Mouse (Mus musculus) CH12.LX (cell line): Measurements from ENCODE around the gene Fam71f2. TPM values are rescaled to one million over a fixed set of nuclear protein-coding genes. Genes with fewer than 3 reads are reported as not detected.

Experiments
- DNase-seq: peaks from one replicate; pipeline ENCODE4 v3.0.0-alpha.2; 2013; ENCODE audit errors: extremely low read depth
- H3K27ac ChIP-seq: 2 replicates; pipeline ENCODE4 v1.5.1; 2012; ENCODE audit warnings: low read depth, mild to moderate bottlenecking, control low read depth, moderate library complexity; ENCODE audit not compliant: insufficient read depth
- H3K27me3 ChIP-seq: replicated peaks from 2 replicates; pipeline ENCODE3; 2012; ENCODE audit warnings: inconsistent platforms
- H3K36me3 ChIP-seq, 2 experiments: replicated peaks in 1 of 2; 2 replicates each; pipeline versions ENCODE3 to v1.6.1; 2012; ENCODE audit warnings: inconsistent platforms in 1 of 2, low read length in 1 of 2, mild to moderate bottlenecking in 1 of 2, mixed read lengths in 1 of 2, moderate library complexity in 1 of 2; ENCODE audit not compliant: control insufficient read depth in 1 of 2, insufficient read depth in 1 of 2
- H3K4me1 ChIP-seq, 2 experiments: 2 replicates each; pipeline ENCODE4 v1.6.1; 2012; ENCODE audit warnings: inconsistent platforms in 1 of 2, moderate library complexity in 1 of 2; ENCODE audit not compliant: insufficient read depth in 2 of 2, control insufficient read depth in 1 of 2
- H3K4me2 ChIP-seq: 2 replicates; pipeline ENCODE4 v1.6.1; 2012; ENCODE audit warnings: low read depth, mild to moderate bottlenecking, control low read depth; ENCODE audit not compliant: poor library complexity, insufficient read depth, severe bottlenecking
- H3K4me3 ChIP-seq, 3 experiments: fragments of 150-350 bp in 1 of 3; sonication (generic) in 1 of 3; replicated peaks in 1 of 3; 2 replicates each; pipeline versions ENCODE3 to v1.5.1; 2011 to 2012; ENCODE audit warnings: low read depth in 2 of 3, low read length in 2 of 3, mild to moderate bottlenecking in 2 of 3, moderate library complexity in 2 of 3, control low read depth in 1 of 3, improper control_type of control experiment in 1 of 3, inconsistent platforms in 1 of 3, mixed read lengths in 1 of 3; ENCODE audit not compliant: poor library complexity in 1 of 3
- H3K79me2 ChIP-seq: replicated peaks from 2 replicates; pipeline ENCODE4 v1.6.1; 2012; ENCODE audit warnings: mild to moderate bottlenecking, moderate library complexity; ENCODE audit not compliant: control insufficient read depth, poor library complexity, insufficient read depth, severe bottlenecking; ENCODE audit errors: extremely low read depth
- H3K9ac ChIP-seq: 2 replicates; pipeline ENCODE4 v1.6.1; 2012; ENCODE audit warnings: low read depth, mild to moderate bottlenecking, control low read depth, moderate library complexity; ENCODE audit not compliant: insufficient read depth
- H3K9me3 ChIP-seq: replicated peaks from 2 replicates; pipeline ENCODE3; 2012; ENCODE audit warnings: low read length, inconsistent platforms, mixed read lengths
- BHLHE40 ChIP-seq: IDR thresholded peaks from 2 replicates; pipeline ENCODE4 v1.6.1; 2011; ENCODE audit warnings: mild to moderate bottlenecking, low read depth, low read length, improper control_type of control experiment
- CHD1 ChIP-seq: IDR thresholded peaks from 2 replicates; pipeline ENCODE4 v1.6.1; 2012; ENCODE audit warnings: low read depth, low read length, improper control_type of control experiment, inconsistent platforms
- CTCF ChIP-seq, 2 experiments: IDR thresholded peaks in 1 of 2; conservative IDR thresholded peaks in 1 of 2; 2 replicates each; pipeline ENCODE4 v1.5.1; 2011 to 2012; ENCODE audit warnings: low read depth in 2 of 2, low read length in 2 of 2, improper control_type of control experiment in 1 of 2, inconsistent platforms in 1 of 2, mild to moderate bottlenecking in 1 of 2, moderate library complexity in 1 of 2
- E2F4 ChIP-seq: IDR thresholded peaks from 2 replicates; pipeline ENCODE4 v1.6.1; 2011; ENCODE audit warnings: low read depth, low read length, improper control_type of control experiment; ENCODE audit not compliant: insufficient replicate concordance
- ELF1 ChIP-seq: IDR thresholded peaks from 2 replicates; pipeline ENCODE4 v1.6.1; 2014; ENCODE audit warnings: low read depth, mild to moderate bottlenecking, inconsistent platforms, low read length, improper control_type of control experiment
- EP300 ChIP-seq: IDR thresholded peaks from 2 replicates; pipeline ENCODE4 v1.6.1; 2011; ENCODE audit warnings: low read length, improper control_type of control experiment
- ETS1 ChIP-seq: conservative IDR thresholded peaks from 2 replicates; pipeline ENCODE4 v1.6.1; 2012; ENCODE audit warnings: low read depth, mild to moderate bottlenecking, inconsistent platforms, low read length, improper control_type of control experiment, moderate library complexity
- GABPA ChIP-seq: IDR thresholded peaks from 2 replicates; pipeline ENCODE4 v1.6.1; 2012; ENCODE audit warnings: low read depth, low read length, improper control_type of control experiment, inconsistent platforms; ENCODE audit not compliant: insufficient replicate concordance
- HCFC1 ChIP-seq: IDR thresholded peaks from 2 replicates; pipeline ENCODE4 v1.6.1; 2012; ENCODE audit warnings: low read depth, mild to moderate bottlenecking, inconsistent platforms, low read length, improper control_type of control experiment
- IRF4 ChIP-seq: IDR thresholded peaks from 2 replicates; pipeline ENCODE4 v1.6.1; 2014; ENCODE audit warnings: low read depth, mild to moderate bottlenecking, inconsistent platforms, low read length, improper control_type of control experiment
- JUND ChIP-seq: conservative IDR thresholded peaks from 2 replicates; pipeline ENCODE4 v1.6.1; 2011; ENCODE audit warnings: low read depth, low read length, improper control_type of control experiment
- KAT2A ChIP-seq: IDR thresholded peaks from 2 replicates; pipeline ENCODE4 v1.6.1; 2012; ENCODE audit warnings: low read length, improper control_type of control experiment, inconsistent platforms; ENCODE audit not compliant: insufficient replicate concordance
- MAFK ChIP-seq: IDR thresholded peaks from 2 replicates; pipeline ENCODE4 v1.6.1; 2011; ENCODE audit warnings: low read length, improper control_type of control experiment; ENCODE audit not compliant: insufficient replicate concordance
- MAX ChIP-seq: IDR thresholded peaks from 2 replicates; pipeline ENCODE4 v1.6.1; 2011; ENCODE audit warnings: low read length, improper control_type of control experiment
- MAZ ChIP-seq: IDR thresholded peaks from 2 replicates; pipeline ENCODE4 v1.6.1; 2012; ENCODE audit warnings: low read depth, mild to moderate bottlenecking, inconsistent platforms, low read length, improper control_type of control experiment, moderate library complexity
- MXI1 ChIP-seq: IDR thresholded peaks from 2 replicates; pipeline ENCODE4 v1.6.1; 2011; ENCODE audit warnings: mild to moderate bottlenecking, low read depth, low read length, improper control_type of control experiment
- MYC ChIP-seq: IDR thresholded peaks from 2 replicates; pipeline ENCODE4 v1.6.1; 2011; ENCODE audit warnings: low read depth, mild to moderate bottlenecking, improper control_type of control experiment, low read length
- NELFE ChIP-seq: IDR thresholded peaks from 2 replicates; pipeline ENCODE4 v1.6.1; 2011; ENCODE audit warnings: low read depth, low read length, improper control_type of control experiment
- NRF1 ChIP-seq: IDR thresholded peaks from 2 replicates; pipeline ENCODE4 v1.6.1; 2014; ENCODE audit warnings: low read depth, mild to moderate bottlenecking, inconsistent platforms, low read length, improper control_type of control experiment, moderate library complexity
- PAX5 ChIP-seq: IDR thresholded peaks from 2 replicates; pipeline ENCODE4 v1.6.1; 2012; ENCODE audit warnings: low read length, inconsistent platforms, mixed read lengths
- POLR2A ChIP-seq: IDR thresholded peaks from 2 replicates; pipeline ENCODE4 v1.6.1; 2011; ENCODE audit warnings: low read depth, mild to moderate bottlenecking, improper control_type of control experiment, low read length
- RAD21 ChIP-seq: IDR thresholded peaks from 2 replicates; pipeline ENCODE4 v1.6.1; 2011; ENCODE audit warnings: low read depth, mild to moderate bottlenecking, low read length, improper control_type of control experiment, moderate library complexity
- RCOR1 ChIP-seq: conservative IDR thresholded peaks from 2 replicates; pipeline ENCODE4 v1.6.1; 2012; ENCODE audit warnings: low read depth, mild to moderate bottlenecking, inconsistent platforms, low read length, improper control_type of control experiment
- SMC3 ChIP-seq: IDR thresholded peaks from 2 replicates; pipeline ENCODE4 v1.6.1; 2011; ENCODE audit warnings: low read depth, low read length, improper control_type of control experiment
- TBP ChIP-seq: conservative IDR thresholded peaks from 2 replicates; pipeline ENCODE4 v1.6.1; 2011; ENCODE audit warnings: low read depth, low read length, improper control_type of control experiment
- TCF12 ChIP-seq: IDR thresholded peaks from 2 replicates; pipeline ENCODE4 v1.6.1; 2014; ENCODE audit warnings: low read depth, mild to moderate bottlenecking, inconsistent platforms, low read length, improper control_type of control experiment
- UBTF ChIP-seq: IDR thresholded peaks from 2 replicates; pipeline ENCODE4 v1.6.1; 2012; ENCODE audit warnings: low read depth, mild to moderate bottlenecking, inconsistent platforms, low read length, improper control_type of control experiment, moderate library complexity
- USF1 ChIP-seq: IDR thresholded peaks from 2 replicates; pipeline ENCODE4 v1.6.1; 2014; ENCODE audit warnings: low read depth, mild to moderate bottlenecking, inconsistent platforms, low read length, improper control_type of control experiment
- USF2 ChIP-seq: conservative IDR thresholded peaks from 2 replicates; pipeline ENCODE4 v1.6.1; 2011; ENCODE audit warnings: low read depth, low read length, improper control_type of control experiment
- ZC3H11A ChIP-seq: IDR thresholded peaks from 2 replicates; pipeline ENCODE4 v1.6.1; 2012; ENCODE audit warnings: low read depth, mild to moderate bottlenecking, inconsistent platforms, low read length, improper control_type of control experiment
- ZKSCAN1 ChIP-seq: IDR thresholded peaks from 2 replicates; pipeline ENCODE4 v1.6.1; 2012; ENCODE audit warnings: low read depth, inconsistent platforms, low read length, improper control_type of control experiment, borderline replicate concordance
- ZMIZ1 ChIP-seq: IDR thresholded peaks from 2 replicates; pipeline ENCODE4 v1.6.1; 2012; ENCODE audit warnings: low read depth, mild to moderate bottlenecking, inconsistent platforms, low read length, improper control_type of control experiment
- ZNF384 ChIP-seq: IDR thresholded peaks from 2 replicates; pipeline ENCODE4 v1.6.1; 2012; ENCODE audit warnings: low read depth, low read length, improper control_type of control experiment, inconsistent platforms
- dilution Hi-C: fragments of 300-500 bp; cut with MboI; formaldehyde crosslinking; loops from 2 replicates; pipeline ENCODE4 v1.14.3; 2020; ENCODE audit warnings: low sequenced_read_pairs; ENCODE audit not compliant: extremely low pct_unique_long_range_greater_than_20kb, extremely low pct_ligation_motif_present
- in situ Hi-C: fragments of 300-500 bp; cut with MboI; formaldehyde crosslinking; loops from 3 replicates; pipeline ENCODE4 v1.14.3; 2019; ENCODE audit warnings: low sequenced_read_pairs, low pct_ligation_motif_present, low pct_unique_long_range_greater_than_20kb, mixed read lengths
- polyA plus RNA-seq: library from polyadenylated mRNA; unstranded; fragments of >175 nt; gene quantifications from 2 replicates; pipeline ENCODE4 v1.2.1, GENCODE M21; 2012; ENCODE audit warnings: low read depth; ENCODE audit not compliant: insufficient read length
- total RNA-seq, 2 experiments: library from RNA; depleted of rRNA; stranded (reverse); fragments of 300-350 nt in 1 of 2; fragments of >200 nt in 1 of 2; gene quantifications; 2 replicates each; pipeline ENCODE4 v1.2.3; 2012 to 2014

Gene Fam71f2
- total and polyA plus RNA-seq, 3 experiments: 0.23 to 0.30 TPM; not detected in 1

DNA sequence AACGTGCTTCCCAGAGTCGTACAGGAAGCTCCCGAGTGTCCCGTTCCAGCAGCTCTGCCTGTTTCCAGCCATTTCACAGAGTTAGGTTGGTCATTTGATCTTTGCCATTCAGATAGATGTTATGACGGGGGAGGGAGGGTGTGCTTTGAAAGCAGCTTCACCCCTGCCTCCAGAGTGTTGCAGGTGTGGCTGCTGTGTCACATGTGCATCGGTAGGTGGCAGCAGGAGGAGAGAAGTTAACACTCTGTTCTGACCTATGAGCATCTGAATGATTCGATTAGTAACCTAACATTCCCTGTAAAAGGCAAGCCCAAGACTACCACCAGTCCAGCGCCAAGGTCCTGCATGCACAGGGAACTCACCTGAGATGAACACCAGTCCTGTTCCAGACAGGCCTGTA lies 45.1 kb upstream of the Fam71f2 start:
- Histone ChIP-seq H3K27ac (no peak overlapping the region), H3K4me2 (no peak overlapping the region), H3K4me1 (peaks cover 3 to 16% of the 10 kb centered on the region in 2 experiments; a peak in 3 of 4 replicates), H3K4me3 (no peak overlapping the region), H3K9me3 (no peaks in the 10 kb centered on the region), H3K36me3 (no peaks in the 10 kb centered on the region), H3K27me3 (no peaks in the 10 kb centered on the region), H3K9ac (no peak overlapping the region), H3K79me2 (no peaks in the 10 kb centered on the region)
- DNase-seq: no peak
- in situ Hi-C loops (no loop called here), dilution Hi-C loops (no loop called here)
- peak; percentile 32 to 71; a peak in 3 of 4 replicates for TF ChIP-seq CTCF (conservative IDR thresholded peaks at IDR 0.05 in 1 of 2, IDR thresholded peaks at IDR 0.05 in 1 of 2; ENCODE audit: low read depth in 2 of 2, low read length in 2 of 2)
- TF ChIP-seq JUND: no peak
- peak; percentile 60 for TF ChIP-seq SMC3
- no peak for TF ChIP-seq BHLHE40
- no peak for TF ChIP-seq MAZ
- TF ChIP-seq ETS1: no peak
- TF ChIP-seq ZC3H11A: no peak
- TF ChIP-seq ZMIZ1: no peak
- TF ChIP-seq USF2: peak; percentile 23
- TF ChIP-seq MAX: peak; percentile 55; the same call in 1 of the 2 replicates
- no peak for TF ChIP-seq ELF1
- no peak for TF ChIP-seq ZKSCAN1
- peak; percentile 38 for TF ChIP-seq RAD21
- no peak for TF ChIP-seq KAT2A
- TF ChIP-seq RCOR1: no peak
- no peak for TF ChIP-seq POLR2A
- no peak for TF ChIP-seq NRF1
- no peak for TF ChIP-seq MXI1
- TF ChIP-seq TBP: no peak
- no peak for TF ChIP-seq ZNF384
- TF ChIP-seq IRF4: no peak
- no peak for TF ChIP-seq CHD1
- no peak for TF ChIP-seq HCFC1
- TF ChIP-seq USF1: no peak
- no peak for TF ChIP-seq GABPA
- no peak for TF ChIP-seq UBTF
- TF ChIP-seq EP300: no peak
- no peak for TF ChIP-seq MAFK
- no peak for TF ChIP-seq TCF12
- TF ChIP-seq PAX5: no peak
- no peak for TF ChIP-seq MYC
- TF ChIP-seq E2F4: no peak
- TF ChIP-seq NELFE: no peak
